Mouse (Mus musculus) testis, adult 2 months (tissue): ENCODE results near the gene Unc13d. TPM values are rescaled to one million over a fixed set of nuclear protein-coding genes. Genes with fewer than 3 reads are reported as not detected.
A peak's percentile ranks its signal among the peaks of the same experiment; 100 is the strongest.
"Not testable (repeated sequence)": the region's sequence is repeated elsewhere in the genome, so short reads cannot be mapped to it uniquely, and the experiment has no call there.

ENCODE experiments used
- H3K27ac ChIP-seq: fragments of 200-500 bp; 2 replicates; pipeline ENCODE4 v1.5.1; 2012; ENCODE audit warnings: low read depth, low read length; ENCODE audit not compliant: control insufficient read depth, insufficient read depth
- H3K27me3 ChIP-seq: fragments of 200-500 bp; 2 replicates; pipeline ENCODE4 v1.6.1; 2012; ENCODE audit warnings: mild to moderate bottlenecking, low read length, moderate library complexity; ENCODE audit not compliant: control insufficient read depth, insufficient read depth
- H3K36me3 ChIP-seq: fragments of 200-500 bp; 2 replicates; pipeline ENCODE4 v1.6.1; 2012; ENCODE audit warnings: mild to moderate bottlenecking, low read length; ENCODE audit not compliant: control insufficient read depth, insufficient read depth
- H3K4me1 ChIP-seq: fragments of 200-500 bp; 2 replicates; pipeline ENCODE4 v1.6.1; 2012; ENCODE audit warnings: low read length; ENCODE audit not compliant: control insufficient read depth, insufficient read depth
- H3K4me3 ChIP-seq: fragments of 200-500 bp; 2 replicates; pipeline ENCODE4 v1.5.1; 2012; ENCODE audit warnings: low read depth, mild to moderate bottlenecking, low read length, moderate library complexity, mixed read lengths; ENCODE audit not compliant: control insufficient read depth
- CTCF ChIP-seq: fragments of 200-500 bp; IDR thresholded peaks from 2 replicates; pipeline ENCODE4 v1.5.1; 2012; ENCODE audit warnings: low read depth, mild to moderate bottlenecking, inconsistent platforms, low read length, moderate library complexity; ENCODE audit not compliant: control insufficient read depth, insufficient read depth, insufficient replicate concordance
- POLR2A ChIP-seq: fragments of 200-500 bp; IDR thresholded peaks from 2 replicates; pipeline ENCODE4 v1.6.1; 2012; ENCODE audit warnings: low read depth, mild to moderate bottlenecking, inconsistent platforms, low read length, moderate library complexity; ENCODE audit not compliant: control insufficient read depth
- polyA plus RNA-seq: library from polyadenylated mRNA; depleted of rRNA; stranded (reverse); fragments of >200 nt; gene quantifications from 2 replicates; pipeline ENCODE4 v1.2.3, GENCODE M21; 2012

Unc13d gene
- polyA plus RNA-seq, 1 experiment: 3.4 TPM

GRCm38 (mm10) chr11:116023771-116024355 lies 53.9 kb downstream of the Unc13d start:
- Histone ChIP-seq H3K27me3 (no peaks in the 10 kb centered on the region), H3K27ac (peak overlapping the region; percentile 99), H3K36me3 (peaks cover 3% of the 10 kb centered on the region; the same call in 1 of the 2 replicates), H3K4me3 (peak overlapping the region; percentile 91), H3K4me1 (no peaks in the 10 kb centered on the region)
- TF ChIP-seq POLR2A (no peak), CTCF (peak; percentile 48)

GRCm38 (mm10) chr11:116023074-116023770 lies 54.5 kb downstream of the Unc13d start:
- not testable (repeated sequence) for H3K27me3 ChIP-seq, H3K4me1 ChIP-seq, H3K36me3 ChIP-seq
- Histone ChIP-seq H3K4me3 (peak overlapping the region; percentile 91), H3K27ac (peak overlapping the region; percentile 99)

DNA sequence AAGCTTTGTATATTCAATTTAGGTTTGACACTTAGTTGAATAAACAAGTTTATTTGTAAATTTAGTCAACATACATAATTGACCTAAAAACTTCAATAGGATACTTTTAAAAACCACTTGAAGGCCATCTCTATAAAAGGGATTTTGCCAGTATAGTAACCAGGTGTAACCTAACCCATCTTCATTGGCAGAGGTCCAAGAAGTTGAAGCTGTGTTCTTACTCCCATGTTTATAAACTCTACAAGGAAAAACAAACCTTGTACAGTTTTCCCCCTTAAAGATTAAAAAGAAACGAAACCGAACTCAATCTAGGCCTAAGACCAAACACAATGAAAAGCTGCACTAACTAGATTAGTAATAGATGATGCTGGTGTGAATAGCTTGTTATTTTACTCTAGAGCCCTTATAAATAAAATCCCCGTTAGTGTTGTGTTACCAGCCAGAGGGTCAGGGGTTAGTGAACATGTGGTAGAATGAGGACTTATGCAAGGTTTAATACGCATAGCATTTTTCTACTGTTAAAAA lies 55.4 kb downstream of the Unc13d start:
- TF ChIP-seq POLR2A (no peak), CTCF (no peak)
- Histone ChIP-seq H3K27me3 (no peaks in the 10 kb centered on the region), H3K27ac (no peak overlapping the region), H3K36me3 (peaks cover 3% of the 10 kb centered on the region; the same call in 1 of the 2 replicates), H3K4me3 (no peak overlapping the region), H3K4me1 (no peaks in the 10 kb centered on the region)

DNA sequence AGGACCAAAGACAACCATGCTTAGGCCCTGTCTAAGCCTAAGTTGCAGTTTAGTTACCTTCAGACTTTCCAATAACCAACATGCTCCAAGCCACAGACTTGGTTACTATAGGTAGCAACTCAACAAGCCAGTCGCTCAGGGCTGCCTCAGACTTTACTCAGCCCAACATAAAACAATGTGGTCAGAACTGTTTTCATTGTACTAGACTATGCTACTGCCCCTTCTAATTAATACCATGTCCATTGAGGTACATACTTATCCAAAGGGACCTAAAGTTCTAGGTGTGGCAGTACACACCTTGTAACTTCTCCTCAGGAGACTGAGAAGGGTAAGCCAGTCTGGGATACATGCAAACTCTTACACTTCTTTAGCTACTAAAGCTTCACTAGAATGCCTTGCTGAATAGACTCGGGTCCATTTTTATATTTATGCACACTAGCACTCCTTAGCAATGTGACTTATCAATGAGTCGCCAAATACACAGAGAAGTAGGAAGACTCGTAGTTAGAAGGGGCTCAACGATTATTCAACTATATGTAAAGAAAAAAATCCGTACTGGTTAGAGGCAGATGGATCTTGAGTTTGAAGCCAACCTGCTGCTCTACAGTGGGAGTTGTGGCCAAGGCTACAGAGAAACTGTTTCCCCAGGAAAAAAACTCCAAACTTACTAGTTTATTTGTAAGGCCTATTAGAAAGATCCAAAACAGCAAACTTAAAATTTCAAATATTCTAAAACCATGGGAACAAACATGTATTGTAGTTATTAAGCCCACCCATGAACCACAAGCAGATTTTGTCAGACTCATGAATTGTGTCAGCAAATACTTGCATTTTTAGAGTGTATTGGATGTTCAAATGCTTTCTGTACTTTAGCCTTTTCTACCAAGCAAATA lies 56.2 kb downstream of the Unc13d start:
- no peak for TF ChIP-seq POLR2A
- no peak for TF ChIP-seq CTCF
- Histone ChIP-seq H3K36me3 (peaks cover 3% of the 10 kb centered on the region; the same call in 1 of the 2 replicates), H3K4me3 (no peak overlapping the region), H3K27ac (no peak overlapping the region), H3K4me1 (no peaks in the 10 kb centered on the region), H3K27me3 (no peaks in the 10 kb centered on the region)

- TF ChIP-seq POLR2A (no peak), CTCF (no peak)
- no peaks in the 10 kb centered on the region for H3K27me3 ChIP-seq
- peaks cover 3% of the 10 kb centered on the region; the same call in 1 of the 2 replicates for H3K36me3 ChIP-seq
- H3K27ac ChIP-seq: no peak overlapping the region
- H3K4me3 ChIP-seq: no peak overlapping the region
- H3K4me1 ChIP-seq: no peaks in the 10 kb centered on the region
These were observed 57.2 kb downstream of the Unc13d start for GRCm38 (mm10) chr11:116020519-116020922.

- TF ChIP-seq POLR2A (no peak; the same call in 1 of the 2 replicates), CTCF (no peak)
- Histone ChIP-seq H3K36me3 (peaks cover 3% of the 10 kb centered on the region; the same call in 1 of the 2 replicates), H3K27me3 (no peaks in the 10 kb centered on the region), H3K27ac (no peak overlapping the region), H3K4me3 (no peak overlapping the region), H3K4me1 (no peaks in the 10 kb centered on the region)
These were observed 57.8 kb downstream of the Unc13d start for GRCm38 (mm10) chr11:116019976-116020411.

DNA sequence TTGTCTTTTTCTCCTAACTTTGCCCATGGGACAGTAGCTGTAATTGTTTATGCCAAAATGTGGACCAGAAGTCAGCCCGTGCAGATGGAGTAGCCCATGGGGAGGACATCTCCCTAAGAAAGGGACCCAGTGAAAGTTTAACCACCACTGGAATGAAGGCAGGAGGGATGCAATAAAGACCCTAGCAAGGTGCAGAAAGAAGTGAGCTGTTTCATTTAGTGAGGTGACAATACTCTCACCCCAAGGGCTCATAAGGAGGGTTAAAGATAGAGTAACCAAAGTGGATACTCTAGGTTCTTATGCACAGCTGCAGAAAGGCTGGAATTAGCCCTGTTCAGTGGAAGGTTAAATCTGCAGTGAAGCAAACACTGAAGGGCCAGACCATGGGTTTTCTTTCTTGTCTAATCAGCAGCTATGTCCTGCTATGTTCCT lies 58.4 kb downstream of the Unc13d start:
- TF ChIP-seq CTCF (no peak), POLR2A (no peak)
- Histone ChIP-seq H3K27me3 (no peaks in the 10 kb centered on the region), H3K27ac (no peak overlapping the region), H3K4me3 (no peak overlapping the region), H3K4me1 (no peaks in the 10 kb centered on the region), H3K36me3 (peaks cover 3% of the 10 kb centered on the region; the same call in 1 of the 2 replicates)

DNA sequence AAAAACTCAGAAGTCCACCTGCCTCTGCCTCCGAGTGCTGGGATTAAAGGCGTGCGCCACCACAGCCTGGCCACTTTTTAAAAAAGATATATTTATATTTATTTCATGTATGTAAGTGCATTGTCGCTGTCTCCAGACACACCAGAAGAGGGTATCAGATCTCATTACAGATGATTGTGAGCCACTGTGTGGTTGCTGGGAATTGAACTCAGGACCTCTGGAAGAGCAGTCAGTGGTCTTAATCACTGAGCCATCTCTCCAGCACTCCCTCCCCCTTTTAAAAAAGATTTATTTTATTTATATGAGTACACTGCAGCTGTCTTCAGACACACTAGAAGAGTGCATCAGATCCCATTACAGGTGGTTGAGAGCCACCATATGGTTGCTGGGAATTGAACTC lies 58.9 kb downstream of the Unc13d start:
- H3K36me3 ChIP-seq, H3K27me3 ChIP-seq, H3K27ac ChIP-seq, H3K4me1 ChIP-seq, H3K4me3 ChIP-seq: not testable (repeated sequence)
